Mouse (Mus musculus): Measurements from ENCODE around the gene Tmem220. TPM values are rescaled to one million over a fixed set of nuclear protein-coding genes. Genes with fewer than 3 reads are reported as not detected.
"Not testable (repeated sequence)": the region's sequence is repeated elsewhere in the genome, so short reads cannot be mapped to it uniquely, and the experiment has no call there.

Tmem220 gene
- polyA plus RNA-seq, 2 experiments: 1.2 to 1.7 TPM

GRCm38 (mm10) chr11:67019711-67020475 lies 5.1 kb upstream of the Tmem220 start:
- Histone ChIP-seq H3K36me3 (ENCODE audit: control insufficient read depth, insufficient read depth, low read length) (no peaks in the 10 kb centered on the region), H3K27ac (replicated peaks; ENCODE audit: low read depth, low read length) (no peak overlapping the region), H3K4me1 (ENCODE audit: control insufficient read depth, insufficient read depth, low read length) (no peaks in the 10 kb centered on the region; the same call in 1 of the 2 replicates), H3K4me2 (replicated peaks; ENCODE audit: low read depth, low read length, severe bottlenecking) (no peak overlapping the region), H3K9ac (ENCODE audit: low read depth, low read length, severe bottlenecking) (no peak overlapping the region), H3K4me3 (replicated peaks; ENCODE audit: low read length) (no peak overlapping the region), H3K9me3 (ENCODE audit: control insufficient read depth, low read length) (no peaks in the 10 kb centered on the region), H3K27me3 (ENCODE audit: control insufficient read depth, insufficient read depth, low read length) (no peaks in the 10 kb centered on the region)
- WGBS: 65% methylated on average over 7 of the region's 7 CpGs
- no peak for TF ChIP-seq POLR2A (IDR thresholded peaks at IDR 0.05; ENCODE audit: borderline replicate concordance, extremely low read depth, insufficient read depth, insufficient read length)
- ATAC-seq (ENCODE audit: low FRiP score, low read depth): no peak
- DNase-seq (ENCODE audit: low spot score): no peak

GRCm38 (mm10) chr11:67020948-67021347 lies 4.0 kb upstream of the Tmem220 start:
- ATAC-seq (ENCODE audit: low FRiP score, low read depth) (no peak), DNase-seq (ENCODE audit: low spot score) (peak; percentile 81)
- no peaks in the 10 kb centered on the region for H3K9me3 ChIP-seq (ENCODE audit: control insufficient read depth, low read length)
- 2% methylated on average over 12 of the region's 12 CpGs for WGBS
- H3K27ac ChIP-seq (replicated peaks; ENCODE audit: low read depth, low read length): no peak overlapping the region
- no peaks in the 10 kb centered on the region for H3K36me3 ChIP-seq (ENCODE audit: control insufficient read depth, insufficient read depth, low read length)
- H3K4me2 ChIP-seq (replicated peaks; ENCODE audit: low read depth, low read length, severe bottlenecking): peak overlapping the region; percentile 42; the same call in 1 of the 2 replicates
- peak overlapping the region; percentile 2; the same call in 1 of the 2 replicates for H3K9ac ChIP-seq (ENCODE audit: low read depth, low read length, severe bottlenecking)
- H3K4me3 ChIP-seq (replicated peaks; ENCODE audit: low read length): peak overlapping the region; percentile 22
- TF ChIP-seq POLR2A (IDR thresholded peaks at IDR 0.05; ENCODE audit: borderline replicate concordance, extremely low read depth, insufficient read depth, insufficient read length): no peak
- no peaks in the 10 kb centered on the region for H3K27me3 ChIP-seq (ENCODE audit: control insufficient read depth, insufficient read depth, low read length)
- H3K4me1 ChIP-seq (ENCODE audit: control insufficient read depth, insufficient read depth, low read length): peaks cover 4% of the 10 kb centered on the region; the same call in 1 of the 2 replicates

- ATAC-seq (ENCODE audit: low FRiP score, low read depth) (no peak), DNase-seq (ENCODE audit: low spot score) (no peak)
- WGBS: 88% methylated on average over 13 of the region's 13 CpGs
- H3K9me3 ChIP-seq (ENCODE audit: control insufficient read depth, low read length): no peaks in the 10 kb centered on the region
- H3K4me1 ChIP-seq (ENCODE audit: control insufficient read depth, insufficient read depth, low read length): peaks cover 4% of the 10 kb centered on the region; the same call in 1 of the 2 replicates
- H3K27me3 ChIP-seq (ENCODE audit: control insufficient read depth, insufficient read depth, low read length): no peaks in the 10 kb centered on the region
- no peaks in the 10 kb centered on the region for H3K36me3 ChIP-seq (ENCODE audit: control insufficient read depth, insufficient read depth, low read length)
- H3K4me2 ChIP-seq (replicated peaks; ENCODE audit: low read depth, low read length, severe bottlenecking): no peak overlapping the region
- TF ChIP-seq POLR2A (IDR thresholded peaks at IDR 0.05; ENCODE audit: borderline replicate concordance, extremely low read depth, insufficient read depth, insufficient read length): no peak
- no peak overlapping the region for H3K27ac ChIP-seq (replicated peaks; ENCODE audit: low read depth, low read length)
- H3K4me3 ChIP-seq (replicated peaks; ENCODE audit: low read length): no peak overlapping the region
- no peak overlapping the region for H3K9ac ChIP-seq (ENCODE audit: low read depth, low read length, severe bottlenecking)
Measured at GRCm38 (mm10) chr11:67022354-67023115, 2.4 kb upstream of the Tmem220 start.

- H3K4me1 ChIP-seq (ENCODE audit: control insufficient read depth, insufficient read depth, low read length); H3K9ac ChIP-seq (ENCODE audit: low read depth, low read length, severe bottlenecking); ATAC-seq (ENCODE audit: low FRiP score, low read depth); H3K27me3 ChIP-seq (ENCODE audit: control insufficient read depth, insufficient read depth, low read length); H3K9me3 ChIP-seq (ENCODE audit: control insufficient read depth, low read length); H3K4me3 ChIP-seq (replicated peaks; ENCODE audit: low read length); H3K4me2 ChIP-seq (replicated peaks; ENCODE audit: low read depth, low read length, severe bottlenecking); H3K36me3 ChIP-seq (ENCODE audit: control insufficient read depth, insufficient read depth, low read length); DNase-seq (ENCODE audit: low spot score); H3K27ac ChIP-seq (replicated peaks; ENCODE audit: low read depth, low read length): not testable (repeated sequence)
- WGBS: 67% methylated on average over 1 of the region's 1 CpGs
Measured at GRCm38 (mm10) chr11:67023191-67023590, 1.8 kb upstream of the Tmem220 start.

GRCm38 (mm10) chr11:67023802-67024340 lies 1.1 kb upstream of the Tmem220 start:
- TF ChIP-seq POLR2A (IDR thresholded peaks at IDR 0.05; ENCODE audit: borderline replicate concordance, extremely low read depth, insufficient read depth, insufficient read length): no peak
- DNase-seq (ENCODE audit: low spot score) (no peak), ATAC-seq (ENCODE audit: low FRiP score, low read depth) (no peak)
- no peak overlapping the region for H3K4me3 ChIP-seq (replicated peaks; ENCODE audit: low read length)
- H3K36me3 ChIP-seq (ENCODE audit: control insufficient read depth, insufficient read depth, low read length): no peaks in the 10 kb centered on the region
- WGBS: 49% methylated on average over 6 of the region's 6 CpGs
- H3K4me1 ChIP-seq (ENCODE audit: control insufficient read depth, insufficient read depth, low read length): 0 out of 2 replicates have a peak, but pooled peaks cover 4% of the 10 kb centered on the region
- no peaks in the 10 kb centered on the region for H3K9me3 ChIP-seq (ENCODE audit: control insufficient read depth, low read length)
- H3K9ac ChIP-seq (ENCODE audit: low read depth, low read length, severe bottlenecking): no peak overlapping the region
- H3K4me2 ChIP-seq (replicated peaks; ENCODE audit: low read depth, low read length, severe bottlenecking): no peak overlapping the region
- no peak overlapping the region for H3K27ac ChIP-seq (replicated peaks; ENCODE audit: low read depth, low read length)
- no peaks in the 10 kb centered on the region for H3K27me3 ChIP-seq (ENCODE audit: control insufficient read depth, insufficient read depth, low read length)

Data from limb, embryonic 14.5 days (tissue).